Mouse (Mus musculus) fat pad, adult 2 months (tissue): ENCODE results near the gene Cd160.

Source experiments
- DNase-seq: peaks from one replicate; pipeline ENCODE4 v3.0.0-alpha.2; 2011; ENCODE audit warnings: low read depth, low spot score; ENCODE audit errors: extremely low read depth

The Cd160 gene

GRCm38 (mm10) chr3:96828984-96829383, at the start of gene Cd160, which contains the start of gene Pdzk1:
Cd160 (minus strand) TSS chr3:96829351.
Pdzk1 (plus strand) TSS chr3:96829284.
- DNase-seq: no peak

- no peak for DNase-seq
Measured at GRCm38 (mm10) chr3:96874808-96875571, 45.8 kb upstream of the Cd160 start.

- no peak for DNase-seq
Measured at GRCm38 (mm10) chr3:96872501-96872900, 43.4 kb upstream of the Cd160 start.

DNA sequence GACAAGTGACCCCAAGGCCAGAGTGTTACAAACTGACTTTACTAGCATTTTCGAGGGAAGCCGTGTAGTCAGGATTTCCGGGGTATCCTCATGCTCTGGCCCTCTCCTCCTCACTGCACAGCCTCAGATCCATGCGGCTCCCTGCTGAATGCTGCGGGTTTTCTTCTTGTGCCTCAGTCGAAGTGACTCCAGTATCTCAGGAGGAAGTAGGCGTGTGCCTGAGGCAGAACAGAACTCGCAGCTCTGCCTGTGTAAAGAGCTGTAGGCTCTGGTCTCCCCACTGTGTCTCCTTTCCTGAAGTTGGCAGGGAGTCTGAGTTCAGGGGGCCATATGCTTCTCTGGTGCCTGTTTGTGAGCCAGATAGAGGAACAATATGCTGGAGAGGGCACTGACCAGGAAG, 41.9 kb upstream of the Cd160 start:
- DNase-seq: no peak

DNA sequence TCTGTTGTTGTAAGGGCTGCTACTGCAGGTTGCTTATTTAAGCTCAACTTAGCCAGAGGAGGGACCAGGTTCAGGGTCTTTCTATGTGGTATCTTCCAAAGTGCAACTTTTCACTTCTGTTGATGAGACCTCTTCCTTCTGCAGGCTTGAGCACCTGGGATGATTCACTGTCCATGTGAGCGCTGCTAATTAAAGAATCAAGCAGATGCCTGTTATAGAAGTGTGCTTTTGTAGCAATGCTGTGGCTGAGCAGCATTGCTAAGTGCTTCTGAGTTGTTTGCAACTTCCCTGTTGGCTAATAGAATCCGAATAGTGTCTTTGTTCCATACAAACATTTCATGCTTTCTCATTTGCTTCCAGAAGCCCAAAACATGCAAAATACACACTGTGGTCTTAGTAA, 41.1 kb upstream of the Cd160 start:
- DNase-seq: no peak

- no peak for DNase-seq
Measured at GRCm38 (mm10) chr3:96869091-96869490, 39.9 kb upstream of the Cd160 start.

- DNase-seq: no peak
Measured at GRCm38 (mm10) chr3:96868566-96868965, 39.4 kb upstream of the Cd160 start.

DNA sequence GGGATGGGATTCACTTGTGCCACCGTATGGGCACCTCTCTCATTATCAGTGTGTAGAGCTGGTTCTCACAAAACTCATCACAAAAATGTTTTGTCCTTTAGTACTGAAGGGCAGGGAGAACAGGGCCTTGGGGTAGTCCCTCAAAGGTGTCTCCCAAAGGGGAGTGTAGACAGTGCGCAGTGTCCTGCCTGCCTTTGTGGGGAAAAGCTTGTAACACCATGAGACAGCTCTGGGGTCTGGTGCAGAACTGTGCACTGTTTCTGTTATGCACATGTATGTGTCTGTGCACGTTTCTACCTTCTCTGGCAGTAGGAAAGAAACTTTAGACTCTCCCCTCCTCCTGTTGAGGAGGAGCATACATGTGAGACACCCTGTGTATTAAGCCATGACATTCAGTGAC, 38.7 kb upstream of the Cd160 start:
- no peak for DNase-seq

DNA sequence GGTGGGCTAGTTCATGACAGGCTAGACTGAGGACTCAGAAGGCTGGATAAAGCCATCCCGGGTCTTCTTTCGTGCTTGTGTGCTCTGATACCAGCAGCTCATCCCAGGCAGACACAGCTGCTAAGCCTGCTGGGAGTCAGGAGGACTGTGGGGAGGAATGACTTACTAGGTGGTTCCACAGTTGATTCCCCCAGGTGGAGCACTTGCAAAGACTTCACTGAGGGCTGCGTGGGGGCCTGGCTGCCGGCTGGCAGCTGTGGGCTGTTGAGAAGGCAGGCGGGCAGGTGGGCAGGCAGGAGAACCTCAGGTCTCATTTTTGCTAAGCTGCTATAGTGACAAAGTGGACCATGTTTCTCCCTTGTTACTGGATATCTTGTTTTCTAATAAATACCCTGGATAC, 31.3 kb upstream of the Cd160 start:
- no peak for DNase-seq

GRCm38 (mm10) chr3:96855833-96856232, 26.7 kb upstream of the Cd160 start:
- no peak for DNase-seq

GRCm38 (mm10) chr3:96854376-96854775, 25.2 kb upstream of the Cd160 start:
- DNase-seq: no peak

GRCm38 (mm10) chr3:96852561-96852960, 23.4 kb upstream of the Cd160 start:
- DNase-seq: no peak

GRCm38 (mm10) chr3:96849168-96849727, 20.1 kb upstream of the Cd160 start:
- DNase-seq: no peak

- no peak for DNase-seq
Measured at GRCm38 (mm10) chr3:96848470-96848869, 19.3 kb upstream of the Cd160 start.

GRCm38 (mm10) chr3:96847661-96848060, 18.5 kb upstream of the Cd160 start:
- no peak for DNase-seq

DNA sequence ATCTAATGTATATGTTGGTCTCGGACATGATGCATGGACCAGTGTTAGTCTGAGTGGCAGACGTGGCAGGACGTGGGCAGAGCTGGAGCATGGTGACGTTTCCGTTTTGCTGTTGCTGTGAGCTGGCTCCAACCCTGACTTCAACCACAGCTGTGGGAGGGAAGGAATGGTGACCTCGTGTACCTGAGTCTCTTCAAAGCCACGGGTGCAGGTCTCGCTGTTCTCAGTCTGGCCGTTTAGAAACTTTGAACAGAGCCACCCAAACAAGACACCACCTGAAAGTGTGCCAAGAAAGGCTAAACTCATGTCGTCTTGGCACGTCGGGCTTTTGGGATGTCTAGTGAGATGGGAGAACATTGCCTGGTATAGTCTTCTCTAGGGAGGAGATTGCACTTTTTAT, 17.8 kb upstream of the Cd160 start:
- DNase-seq: no peak

- no peak for DNase-seq
Measured at GRCm38 (mm10) chr3:96845806-96846205, 16.7 kb upstream of the Cd160 start.

DNA sequence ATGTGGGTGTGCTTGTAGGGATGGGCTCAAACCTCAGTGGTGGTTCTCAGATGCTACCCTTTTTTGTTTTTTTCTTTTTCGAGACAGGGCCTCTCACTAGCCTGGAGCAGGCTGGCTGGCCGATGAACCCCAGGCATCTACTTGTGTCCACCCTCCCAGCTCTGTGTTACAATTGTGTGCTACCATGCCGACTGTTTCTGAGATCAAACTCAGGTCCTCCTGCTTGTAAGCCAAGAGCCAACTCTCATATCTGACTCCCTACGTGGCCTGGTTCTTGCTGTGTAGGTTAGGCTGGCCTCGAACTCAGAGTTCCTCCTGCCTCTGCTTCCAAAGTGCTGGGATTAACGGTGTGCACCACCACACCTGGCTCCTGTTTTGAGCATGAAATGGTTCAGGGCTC, 16.0 kb upstream of the Cd160 start:
- DNase-seq: no peak

- DNase-seq: no peak
Measured at GRCm38 (mm10) chr3:96838996-96839645, 10.0 kb upstream of the Cd160 start.

DNA sequence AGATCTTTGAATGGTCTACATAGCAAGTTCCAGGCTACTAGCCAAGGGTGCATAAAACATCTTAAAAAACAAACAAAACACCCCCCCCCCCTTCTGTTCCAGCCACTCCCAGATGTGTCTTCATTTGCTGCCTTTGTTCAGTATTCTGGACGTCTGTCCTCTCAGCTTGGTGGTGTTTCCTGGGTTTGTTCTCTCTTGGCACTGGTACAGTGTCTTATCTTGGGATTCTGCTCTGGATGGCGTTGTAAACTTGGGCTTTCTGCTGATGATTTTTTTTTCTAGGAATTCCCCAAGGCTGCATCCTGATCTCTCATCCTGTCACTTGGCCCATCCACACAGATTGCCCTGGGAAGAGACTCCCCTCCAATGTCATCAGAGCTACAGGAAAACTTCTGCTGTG, 7.3 kb upstream of the Cd160 start:
- no peak for DNase-seq

DNA sequence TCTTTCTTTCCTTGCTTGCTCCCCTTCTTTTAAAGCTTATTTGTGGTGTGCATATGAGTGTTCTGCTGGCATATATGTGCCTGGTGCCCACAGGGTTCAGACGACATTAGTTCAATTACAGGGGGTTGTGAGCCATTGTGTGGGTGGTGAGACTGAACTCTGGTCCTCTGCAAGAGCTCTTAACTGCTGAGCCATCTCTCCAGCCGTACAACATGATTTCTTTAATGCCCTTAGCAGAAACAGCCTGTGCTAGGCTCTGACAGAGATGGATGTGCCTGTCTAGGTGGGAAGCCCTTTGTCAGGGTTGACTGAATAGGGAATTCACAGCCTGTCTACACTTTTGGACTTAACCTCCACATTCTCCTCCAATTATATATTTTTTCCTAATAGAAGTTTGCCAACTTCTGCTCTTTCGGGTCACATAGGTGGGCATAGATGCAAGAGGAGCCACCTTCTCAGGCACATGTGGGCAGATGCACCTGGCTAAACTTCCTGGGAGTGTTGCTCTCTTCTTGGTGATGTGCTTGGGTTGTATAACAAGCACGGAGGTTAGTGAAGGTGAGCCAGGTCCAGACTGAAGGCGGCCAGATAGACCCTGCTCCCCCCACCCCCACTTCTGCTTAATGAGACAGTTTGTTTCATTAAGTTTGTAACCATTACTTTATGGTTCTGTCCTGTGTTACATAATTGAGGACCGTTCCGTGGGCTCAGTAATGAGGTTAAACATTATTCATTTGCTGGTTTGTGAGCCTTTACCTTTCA, 5.6 kb upstream of the Cd160 start:
- DNase-seq: no peak

- no peak for DNase-seq
Measured at GRCm38 (mm10) chr3:96832930-96833329, 3.8 kb upstream of the Cd160 start.
